Mouse (Mus musculus) embryo, embryonic 9.5 days (tissue): ENCODE results near the gene Ebf1.
"Not testable (repeated sequence)": the region's sequence is repeated elsewhere in the genome, so short reads cannot be mapped to it uniquely, and the experiment has no call there.

Experiments
- DNase-seq: peaks from one replicate; pipeline ENCODE4 v3.0.0-alpha.2; 2017; ENCODE audit errors: extremely low spot score

The Ebf1 gene

DNA sequence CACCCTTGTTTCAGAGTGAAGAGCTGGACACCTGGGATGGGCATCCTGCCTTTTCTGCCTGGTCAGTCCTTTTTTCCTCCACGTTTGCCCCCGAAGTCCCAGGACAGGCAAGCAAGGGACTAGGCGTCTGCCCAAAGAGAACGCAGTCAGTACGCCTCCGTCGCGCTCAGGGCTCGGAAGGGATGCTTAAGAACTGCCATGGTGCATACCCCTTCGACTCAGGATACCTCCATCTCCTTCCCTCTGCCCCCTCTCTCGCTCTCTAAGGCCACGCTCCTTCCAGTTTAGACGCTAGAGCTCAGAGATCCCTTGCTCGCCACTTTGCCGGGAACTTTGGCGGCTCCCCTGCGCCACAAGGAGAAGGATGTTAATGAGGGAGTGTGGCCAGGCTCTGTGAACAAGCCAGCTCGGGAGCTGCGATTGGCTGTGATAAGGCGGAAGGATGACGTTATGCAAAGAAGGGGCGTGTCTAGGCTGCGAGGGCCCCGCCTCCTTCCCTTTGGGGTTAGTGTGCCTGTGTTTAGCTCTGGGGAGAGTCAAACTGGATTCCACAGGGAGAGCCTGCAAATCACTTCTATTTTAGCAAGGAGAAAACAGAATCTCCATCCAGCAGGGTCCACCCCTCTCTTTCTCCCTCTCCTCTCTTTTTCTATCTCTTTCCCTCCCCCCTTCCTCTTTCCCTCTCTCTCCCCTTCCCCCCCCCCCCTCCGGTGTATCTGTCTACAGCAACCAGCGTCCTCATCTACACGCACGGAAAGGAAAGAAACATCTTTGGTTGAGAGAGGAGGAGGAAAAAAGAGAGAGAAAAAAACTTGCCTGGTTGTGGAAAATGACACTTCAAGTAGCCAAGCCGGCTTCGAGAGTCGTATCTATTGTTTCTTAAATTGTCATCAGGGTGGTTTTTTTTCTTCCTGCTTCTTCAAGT is at the start of gene Ebf1:
Gene Ebf1, plus strand, starts transcription at position 530 of the 925 bp plus-strand sequence.
- DNase-seq = peak; percentile 96

DNA sequence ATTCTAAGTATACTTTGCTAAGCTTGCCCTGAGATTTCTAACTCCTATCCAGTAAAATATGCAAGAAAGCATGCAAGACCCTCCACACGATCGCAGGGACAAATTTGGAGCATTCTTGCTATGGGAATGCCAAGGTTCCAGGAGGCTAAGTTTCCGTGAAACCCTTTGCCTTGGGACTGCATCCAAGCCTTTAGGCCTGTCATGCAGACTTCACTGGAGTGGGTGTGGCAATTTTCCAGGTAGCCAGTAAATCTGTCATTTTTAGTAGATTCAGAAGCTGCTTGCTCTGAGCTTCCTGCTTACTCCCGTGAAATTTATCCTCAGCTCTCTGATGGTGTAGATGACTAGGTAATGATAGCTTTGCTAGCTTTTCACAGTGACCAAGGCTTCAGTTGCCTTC is 46.8 kb upstream of the Ebf1 start:
- DNase-seq = not testable (repeated sequence)

DNA sequence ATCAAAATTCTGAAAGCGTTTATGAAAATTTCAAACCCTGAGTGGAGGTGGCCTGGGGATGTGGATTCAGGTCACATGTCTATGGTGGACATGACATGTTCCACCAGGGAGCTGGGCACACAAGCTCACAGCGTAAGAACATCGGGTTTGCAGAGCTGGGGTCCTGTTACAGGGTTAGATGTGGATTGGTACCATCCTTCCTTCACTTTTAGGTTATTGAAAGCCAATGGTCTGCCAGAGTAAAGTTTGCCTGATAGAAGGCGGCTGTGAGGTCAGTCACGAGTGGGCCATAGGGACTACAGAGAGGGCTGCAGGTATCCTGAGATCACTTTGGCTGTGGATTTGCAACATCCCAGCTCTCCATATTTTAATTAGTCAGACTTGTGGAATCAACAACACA is 44.3 kb upstream of the Ebf1 start:
- no peak for DNase-seq

DNA sequence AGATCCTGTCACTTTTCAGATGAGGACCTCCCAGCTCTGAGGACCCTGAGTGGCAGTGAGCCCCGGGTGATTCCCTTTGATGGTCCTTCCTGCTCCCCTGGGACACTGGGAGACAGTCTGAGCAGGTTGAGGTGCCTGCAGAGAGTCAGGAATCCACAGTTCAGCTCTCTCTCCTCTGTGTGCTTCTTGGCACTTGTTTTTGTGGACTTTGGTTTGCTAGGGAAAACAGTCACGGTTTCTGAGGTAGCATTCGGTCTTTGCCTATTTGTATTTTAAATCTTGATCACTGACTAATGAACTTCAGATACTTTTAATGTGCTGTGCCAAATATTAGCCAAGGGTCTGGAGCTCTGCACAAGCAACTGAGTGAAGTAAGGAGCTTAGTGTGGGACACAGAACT is 43.7 kb upstream of the Ebf1 start:
- no peak for DNase-seq

DNA sequence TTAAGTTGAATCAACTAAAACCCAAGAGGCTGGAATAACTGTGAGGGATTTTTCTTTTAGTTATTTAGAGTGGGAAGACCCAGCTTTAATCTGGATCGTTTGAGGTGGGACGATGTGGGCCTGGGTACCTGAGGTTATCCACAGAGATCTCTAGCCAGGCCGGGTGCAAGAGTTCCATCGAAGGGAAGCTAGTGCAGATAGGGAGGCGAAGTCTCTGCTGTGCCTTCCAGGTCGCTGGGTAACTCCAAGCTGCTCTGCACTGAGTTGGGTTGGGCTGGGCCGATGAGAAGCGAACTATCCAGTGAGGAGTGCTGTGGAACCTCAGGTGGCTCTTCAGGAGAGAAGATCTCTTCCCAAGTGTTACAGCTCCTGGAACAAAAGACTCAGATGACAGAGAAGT is 42.7 kb upstream of the Ebf1 start:
- no peak for DNase-seq

DNA sequence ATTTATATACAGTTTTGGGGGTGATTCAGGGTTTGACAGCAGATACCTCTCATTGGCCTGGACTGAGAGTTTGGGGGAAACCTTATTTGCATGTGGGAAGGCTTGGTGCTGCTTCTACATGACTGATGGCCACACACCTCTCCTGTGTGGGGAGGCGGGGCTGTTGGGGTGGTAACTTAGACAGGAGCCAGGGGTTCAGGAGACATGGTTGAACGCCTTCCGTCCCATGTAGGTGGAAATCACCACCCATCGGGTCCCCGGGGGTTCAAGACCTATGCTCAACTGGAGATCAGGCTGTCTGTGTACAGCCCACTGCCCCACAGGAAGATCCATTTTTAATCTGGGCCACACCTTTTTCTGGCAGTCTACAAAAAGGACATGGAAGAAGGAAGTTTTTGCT is 42.3 kb upstream of the Ebf1 start:
- DNase-seq = no peak

DNA sequence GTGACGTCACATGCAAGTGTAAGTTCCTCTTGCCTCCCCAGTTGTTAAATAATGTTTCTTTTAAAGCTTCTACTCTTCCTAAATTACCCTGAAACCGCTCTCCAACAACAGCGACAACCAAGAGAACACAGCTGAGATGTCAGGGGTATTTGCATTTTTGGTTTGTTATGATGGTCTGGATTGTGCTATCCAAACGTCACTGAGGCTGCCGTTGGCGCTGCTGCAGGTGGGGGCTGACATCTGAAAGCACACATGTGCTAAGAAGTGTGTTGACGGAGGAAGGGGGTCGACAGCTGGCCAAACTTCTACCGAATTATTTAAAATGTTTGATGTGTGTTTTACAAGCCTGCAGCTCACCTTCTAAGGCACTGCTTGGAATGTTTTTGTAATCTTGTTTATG is 39.2 kb upstream of the Ebf1 start:
- no peak for DNase-seq

DNA sequence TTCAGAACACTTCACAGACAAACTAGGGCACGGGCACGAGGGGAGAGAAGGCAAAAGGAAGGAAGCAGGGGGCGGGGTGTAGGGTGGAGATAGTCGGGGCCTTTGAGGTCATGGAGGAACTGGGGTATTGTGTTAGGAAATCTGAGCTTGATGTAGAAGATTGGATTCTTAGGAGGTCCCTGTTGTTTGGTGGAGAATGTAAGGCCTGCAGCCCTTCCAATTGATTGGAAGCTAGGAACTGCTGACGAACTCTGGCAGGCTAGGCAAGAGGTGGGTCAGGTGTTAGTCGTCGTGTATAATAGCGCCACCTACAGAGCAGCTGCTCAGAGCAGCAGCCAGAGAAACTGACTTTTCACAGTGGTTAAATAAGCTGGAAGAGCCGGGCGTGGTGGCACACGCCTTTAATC is 35.8 kb upstream of the Ebf1 start:
- peak; percentile 34 for DNase-seq

DNA sequence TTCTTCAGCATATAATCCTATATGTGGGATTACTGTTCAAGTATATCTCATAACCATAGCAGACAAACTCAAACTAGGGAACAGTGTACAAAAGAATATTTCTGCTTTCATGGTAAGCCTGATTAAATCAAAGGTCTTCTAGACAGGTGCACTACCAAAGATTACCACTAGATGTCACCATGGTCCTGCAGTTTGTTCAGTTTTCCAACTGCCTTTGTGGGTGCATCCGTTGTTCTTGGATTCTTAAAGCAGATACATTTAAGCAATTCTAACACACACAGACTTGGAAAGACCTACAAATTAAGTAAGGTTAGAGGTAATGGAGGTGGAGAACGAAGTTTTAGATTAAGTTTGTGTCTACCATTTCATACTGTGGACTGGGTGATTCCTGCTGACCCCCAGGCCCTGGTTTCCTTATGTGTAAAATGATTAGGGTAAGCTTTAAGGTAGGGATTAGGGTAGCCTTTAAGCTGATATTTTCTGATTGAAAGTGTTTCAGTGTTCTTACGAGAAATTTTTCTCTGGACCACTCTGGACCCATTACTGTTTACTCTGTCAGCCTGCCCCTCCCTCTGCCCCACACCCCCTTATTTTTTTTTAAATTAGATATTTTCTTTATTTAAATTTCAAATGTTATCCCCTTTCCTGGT is 30.9 kb upstream of the Ebf1 start:
- peak; percentile 78 for DNase-seq

DNA sequence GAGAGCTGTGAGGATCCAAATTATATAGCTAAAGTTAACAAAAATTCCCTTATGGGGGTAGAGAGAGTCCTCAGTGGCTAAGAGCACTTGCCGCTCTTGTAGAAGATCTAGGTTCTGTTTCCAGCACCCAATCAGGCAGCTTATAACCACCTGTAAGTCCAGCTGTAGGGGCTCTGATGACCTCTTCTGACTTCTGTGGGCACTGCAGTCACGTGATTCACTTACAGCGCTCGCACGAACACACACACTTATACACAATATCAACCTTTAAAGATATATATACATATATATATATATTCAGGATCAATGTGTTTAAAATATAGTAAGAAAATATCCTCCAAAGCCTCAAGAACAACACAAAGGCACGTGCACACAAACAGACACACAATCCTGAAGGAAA is 24.1 kb upstream of the Ebf1 start:
- no peak for DNase-seq

DNA sequence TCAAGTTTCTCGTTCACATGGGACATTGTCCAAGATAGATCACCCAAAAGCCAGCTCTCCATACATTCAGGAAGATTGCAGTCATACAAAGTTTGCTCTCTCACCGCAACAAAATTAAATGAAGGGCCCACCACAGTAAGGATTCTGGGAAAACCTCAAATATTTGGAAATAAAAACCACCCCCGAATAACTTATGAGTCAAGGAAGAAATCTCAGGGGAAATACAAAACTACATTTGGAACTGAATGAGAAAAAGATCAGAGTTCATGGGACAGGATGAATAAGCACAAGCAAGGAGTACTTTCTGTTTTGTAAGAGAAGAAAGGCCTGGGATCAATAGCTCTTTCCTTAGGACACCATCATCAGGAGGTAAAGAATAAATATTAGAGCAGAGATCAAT is 22.3 kb upstream of the Ebf1 start:
- no peak for DNase-seq

DNA sequence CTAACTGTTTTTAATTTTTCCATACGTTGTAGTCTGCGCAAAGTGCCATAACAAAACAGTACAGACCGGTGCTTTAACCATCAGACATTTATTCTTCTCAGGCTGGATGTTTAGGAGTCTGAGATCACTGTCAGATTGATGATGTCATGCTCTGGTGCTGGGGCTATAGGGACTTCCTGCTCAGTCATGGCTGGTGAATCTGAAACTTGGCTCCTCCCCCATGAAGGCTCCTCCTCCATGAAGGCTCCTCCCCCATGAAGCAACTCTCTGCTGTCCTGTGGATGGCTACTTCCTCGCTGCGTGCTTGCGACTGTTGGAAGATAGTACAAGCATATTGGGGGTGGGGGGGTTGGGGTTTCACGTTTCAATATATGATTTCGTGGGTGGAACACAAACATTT is 10.2 kb upstream of the Ebf1 start:
- no peak for DNase-seq

DNA sequence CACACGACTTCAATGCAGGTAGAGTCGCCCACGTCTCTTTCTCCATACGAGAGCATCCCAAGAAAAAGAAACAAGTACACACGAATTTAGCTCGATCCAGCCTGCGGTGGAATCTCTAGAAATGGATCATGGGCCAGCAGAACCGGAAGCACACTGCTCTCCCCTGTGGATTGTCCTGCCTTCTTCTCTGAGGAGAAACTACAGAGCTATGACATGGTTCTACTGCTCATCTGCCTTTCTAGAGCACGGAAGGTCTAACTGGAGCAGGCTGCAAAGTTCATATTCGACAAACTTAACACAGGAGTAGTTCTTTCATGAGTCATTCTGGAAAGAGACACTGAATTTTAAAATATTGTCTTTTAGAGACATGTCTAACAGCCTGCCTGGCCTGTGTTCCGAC is 8.5 kb upstream of the Ebf1 start:
- no peak for DNase-seq

DNA sequence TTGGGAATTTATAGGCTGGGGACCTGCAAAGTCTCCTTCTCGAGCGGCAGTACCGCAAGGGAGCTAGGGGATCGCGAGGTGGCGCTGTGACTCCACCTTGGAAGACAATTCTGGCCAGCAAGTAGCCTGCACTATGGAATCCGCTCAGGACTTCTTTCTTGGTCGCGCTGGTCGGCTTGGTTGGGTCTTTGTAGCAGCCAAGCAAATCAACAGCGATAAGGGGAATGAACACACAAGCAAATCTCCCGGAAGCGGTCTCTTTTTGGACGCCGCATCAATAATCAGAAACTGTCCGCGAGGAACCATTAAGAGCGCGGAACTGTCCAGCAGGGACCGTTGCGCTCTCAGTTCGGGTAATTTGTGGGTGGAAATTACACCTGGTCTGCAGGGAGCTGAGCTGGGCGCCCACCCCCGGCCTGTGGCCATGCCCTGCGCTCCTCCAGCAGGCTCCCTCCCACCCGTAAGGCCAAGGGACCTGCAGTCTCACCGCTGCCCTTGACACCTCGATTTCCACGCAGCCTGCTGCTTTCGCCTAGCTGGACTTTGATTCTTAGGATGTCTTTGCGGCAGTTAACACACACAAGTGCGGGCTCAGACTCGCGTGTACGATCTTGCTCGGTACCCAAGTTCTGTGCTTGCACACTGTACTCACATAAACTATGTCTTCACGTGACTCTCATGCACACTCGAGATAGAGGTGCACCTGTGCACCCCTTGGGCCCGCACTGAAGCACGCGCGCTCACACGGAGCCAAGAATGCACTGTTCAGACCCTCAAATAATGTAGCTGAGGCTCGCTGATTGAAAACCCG is 5.9 kb upstream of the Ebf1 start:
- DNase-seq = peak; percentile 88

DNA sequence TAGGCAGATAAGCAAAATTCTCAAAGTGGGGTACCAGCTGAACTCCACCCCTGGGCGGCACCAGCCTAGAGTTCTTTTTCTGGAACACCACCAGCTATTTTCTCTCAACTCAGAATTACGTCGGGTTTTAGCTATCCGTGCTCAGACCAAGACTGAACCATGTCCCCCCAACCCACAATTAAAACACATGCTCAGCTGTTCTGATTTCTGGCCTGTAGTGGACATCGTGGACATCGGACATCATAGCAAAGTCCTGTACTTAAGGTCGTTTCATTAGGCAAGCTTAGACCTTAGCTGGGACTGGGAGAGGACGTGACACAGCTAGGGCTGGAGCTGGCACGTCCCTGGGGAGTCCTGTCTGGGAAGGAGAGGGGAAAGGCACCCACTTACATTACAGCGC is 5.0 kb upstream of the Ebf1 start:
- peak; percentile 28 for DNase-seq

DNA sequence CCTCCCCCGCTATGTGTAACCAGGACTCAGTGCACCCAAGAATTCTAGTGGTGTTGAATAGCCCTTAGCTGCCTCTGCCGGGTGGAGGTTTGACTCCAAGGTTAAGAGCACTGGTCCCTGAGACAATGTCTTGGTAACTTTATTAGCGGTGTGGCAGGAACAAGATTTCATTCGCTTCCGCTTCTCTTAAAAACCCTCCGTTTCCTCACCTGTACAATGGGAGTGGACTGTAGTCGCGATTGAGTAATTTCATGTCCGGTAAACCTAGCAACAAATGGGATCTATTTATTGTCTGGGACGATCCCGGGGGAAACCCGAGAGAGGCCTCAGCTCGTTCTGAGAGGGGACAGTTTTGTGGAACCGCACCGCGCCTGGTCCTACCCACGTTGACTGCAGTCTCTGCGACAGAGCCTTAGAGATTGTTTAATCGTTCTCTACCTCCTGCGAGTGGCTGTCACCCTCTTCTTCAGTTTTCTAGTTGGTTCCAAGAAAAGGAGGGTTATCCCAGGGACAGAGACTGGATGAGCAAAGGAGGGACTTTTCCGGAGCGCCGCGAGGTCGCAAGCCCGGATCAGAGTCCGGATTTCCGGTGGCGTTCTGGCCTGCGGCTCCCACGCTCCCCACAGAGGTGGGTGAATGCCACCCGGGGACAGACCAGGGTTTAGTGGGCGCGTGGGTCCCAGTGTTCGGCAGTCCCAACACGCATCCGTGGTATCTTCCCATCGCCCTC is 4.3 kb upstream of the Ebf1 start:
- DNase-seq = peak; percentile 54

DNA sequence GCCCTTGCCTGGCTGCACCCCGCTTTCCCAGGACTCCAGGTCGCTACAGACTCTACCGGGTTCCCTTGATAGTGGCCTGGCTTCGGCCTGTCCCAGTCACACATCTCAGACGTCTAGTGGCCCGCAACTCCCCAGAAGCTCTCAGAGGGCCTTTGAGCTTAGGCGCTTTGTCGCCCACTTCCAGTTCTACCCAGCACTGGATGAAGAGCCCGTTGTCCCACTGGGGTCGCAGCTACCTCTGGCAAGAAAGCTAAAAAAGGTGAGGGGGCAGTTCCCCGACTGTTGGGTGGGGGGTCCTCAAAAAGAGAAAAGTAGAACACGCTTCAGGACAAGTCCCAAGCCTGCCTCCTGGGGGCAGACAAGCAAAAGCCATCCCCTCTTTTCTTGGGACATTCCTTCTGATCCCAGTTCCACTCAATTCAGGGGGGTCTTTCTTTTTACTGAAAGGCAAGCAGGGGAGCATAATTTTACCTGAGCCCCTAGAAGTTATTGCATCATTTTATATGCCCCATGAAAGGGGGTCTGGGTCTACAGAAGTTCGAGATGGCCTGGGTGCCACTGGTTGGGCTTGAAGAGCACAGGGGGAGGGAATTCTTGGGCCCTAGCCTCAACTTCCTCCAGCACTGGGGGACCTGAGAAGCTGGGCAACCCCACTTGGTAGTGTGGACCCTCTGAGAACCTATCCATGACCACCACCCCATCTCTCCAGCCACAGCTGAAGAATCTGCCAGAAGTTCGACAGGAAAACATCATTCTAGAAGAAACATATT is 3.5 kb upstream of the Ebf1 start:
- peak; percentile 54 for DNase-seq

DNA sequence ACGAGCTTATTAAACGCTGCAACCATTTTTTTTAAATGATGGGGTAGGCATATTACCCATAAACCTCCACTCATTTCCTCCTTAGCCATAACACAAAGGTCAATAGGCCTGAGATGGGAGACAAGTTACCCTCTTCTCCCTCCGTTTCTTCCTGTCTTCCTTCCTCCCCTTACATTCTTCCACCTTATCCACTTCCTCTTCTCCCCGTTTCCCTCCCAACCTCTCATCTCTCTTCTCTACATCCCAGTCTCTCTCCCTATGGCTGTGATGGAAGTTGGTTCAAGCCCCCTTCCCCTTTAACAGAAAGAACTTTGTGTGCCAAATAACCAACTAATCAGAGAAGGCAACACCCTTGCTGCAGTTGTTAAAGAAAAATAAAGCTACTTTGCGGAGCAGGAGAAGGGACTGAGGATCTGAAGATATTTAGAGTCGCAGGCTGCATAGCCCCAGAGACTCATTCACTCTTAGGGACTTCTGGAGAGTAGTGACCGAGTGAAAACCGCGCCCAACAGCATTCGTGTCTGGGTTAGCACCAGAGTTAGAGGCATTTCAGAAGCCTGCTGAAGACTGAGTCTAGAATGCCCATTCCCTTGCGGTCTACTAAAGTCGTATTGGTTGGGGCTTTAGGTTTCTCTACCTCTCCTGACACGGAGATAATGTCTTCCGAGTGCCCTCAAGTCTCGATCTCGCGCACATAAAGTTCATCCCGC is 884 bp upstream of the Ebf1 start:
- DNase-seq = peak; percentile 13

DNA sequence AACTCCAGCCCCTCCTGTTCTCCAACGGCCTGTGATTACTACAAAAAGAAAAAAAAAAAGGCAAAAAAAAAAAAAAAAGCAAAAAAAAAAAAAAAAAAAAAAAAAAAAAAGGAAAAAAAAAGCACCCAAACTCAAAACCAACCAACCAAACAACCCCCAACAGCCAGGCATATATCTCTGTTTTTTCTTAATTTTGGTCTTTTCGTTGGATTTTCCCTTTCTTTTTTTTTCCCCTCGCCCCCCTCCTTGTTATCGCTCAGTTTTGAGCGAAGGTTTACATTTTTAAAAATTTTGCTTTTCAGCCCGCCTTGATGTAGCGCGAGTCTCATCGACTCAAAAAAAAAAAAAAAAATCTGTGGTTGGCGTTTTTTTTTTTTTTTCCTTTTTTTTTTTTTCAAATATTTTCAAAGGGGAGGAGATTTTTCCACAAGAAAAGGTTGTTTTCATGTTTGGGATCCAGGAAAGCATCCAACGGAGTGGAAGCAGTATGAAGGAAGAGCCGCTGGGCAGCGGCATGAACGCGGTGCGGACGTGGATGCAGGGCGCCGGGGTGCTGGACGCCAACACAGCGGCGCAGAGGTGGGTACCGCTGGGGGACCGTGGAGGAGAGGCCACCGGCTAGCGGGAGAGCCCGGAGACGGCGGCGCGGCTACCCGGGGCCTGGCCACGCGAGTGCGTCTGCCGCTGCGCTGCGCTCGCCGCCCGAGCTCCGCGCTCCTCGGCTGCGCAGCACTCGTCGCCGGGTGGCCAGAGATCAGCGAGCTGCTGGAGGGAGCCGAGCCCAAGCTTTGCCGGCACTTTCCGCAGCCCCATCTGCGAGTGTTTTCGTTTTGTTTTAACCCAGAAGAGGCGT is 843 bp downstream of the Ebf1 start:
- peak; percentile 74 for DNase-seq
